Mouse (Mus musculus) cerebellum, postnatal 25 days (tissue): Measurements from ENCODE around the gene Gna14.

Source experiments
- DNase-seq, 2 experiments: peaks; one replicate each; pipeline ENCODE4 v3.0.0; 2021; ENCODE audit warnings: mixed read lengths in 2 of 2

The Gna14 gene

DNA sequence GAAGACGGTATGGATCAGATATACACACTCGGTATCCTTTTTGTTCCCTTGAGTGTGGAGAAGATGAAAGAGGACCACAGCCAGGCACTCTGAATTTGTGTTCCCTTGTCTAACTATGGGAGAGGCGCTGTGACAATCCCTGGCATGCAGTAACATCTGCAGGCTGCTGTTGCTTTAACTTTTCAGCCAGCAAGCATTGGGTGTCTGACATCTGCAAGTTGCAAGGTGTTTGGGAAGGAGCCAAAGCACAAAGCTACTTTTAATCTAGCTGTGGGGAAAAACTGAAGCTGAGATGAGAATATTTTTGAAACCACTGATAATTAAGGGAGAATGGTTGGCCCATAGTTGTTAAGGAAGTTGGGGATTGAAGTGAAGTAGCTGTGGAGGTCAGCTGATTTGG lies 83.0 kb downstream of the Gna14 start:
- DNase-seq: no peak

- no peak for DNase-seq
Observed at GRCm38 (mm10) chr19:16520608-16521007, 85.0 kb downstream of the Gna14 start.

DNA sequence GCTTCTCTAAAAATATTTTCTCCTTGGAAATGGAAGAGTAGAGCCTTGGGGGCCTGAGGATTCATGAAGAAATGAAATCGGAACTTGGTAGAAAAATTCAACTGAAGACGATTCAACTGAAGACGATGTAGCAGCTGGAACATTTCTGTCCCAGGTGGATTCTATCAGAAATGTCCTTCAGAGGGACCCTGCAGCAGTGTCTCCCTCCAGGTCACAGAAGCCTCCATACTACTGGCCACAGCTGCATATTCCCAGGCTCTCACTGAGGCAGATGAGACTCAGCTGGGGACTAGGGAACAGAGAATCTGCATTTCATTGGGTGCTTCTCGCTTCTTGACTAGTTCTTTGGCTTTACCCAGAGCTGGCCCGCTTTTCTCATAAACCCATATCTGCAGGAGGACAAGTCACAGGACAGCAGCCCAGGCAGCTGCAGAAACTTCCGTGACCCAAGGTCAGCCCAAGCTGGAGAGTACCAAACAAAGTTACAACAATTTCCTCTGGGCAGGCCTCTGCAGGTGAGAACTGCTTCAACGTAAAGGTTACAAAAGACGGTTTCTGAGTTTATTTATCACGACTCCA lies 90.8 kb downstream of the Gna14 start:
- no peak for DNase-seq

DNA sequence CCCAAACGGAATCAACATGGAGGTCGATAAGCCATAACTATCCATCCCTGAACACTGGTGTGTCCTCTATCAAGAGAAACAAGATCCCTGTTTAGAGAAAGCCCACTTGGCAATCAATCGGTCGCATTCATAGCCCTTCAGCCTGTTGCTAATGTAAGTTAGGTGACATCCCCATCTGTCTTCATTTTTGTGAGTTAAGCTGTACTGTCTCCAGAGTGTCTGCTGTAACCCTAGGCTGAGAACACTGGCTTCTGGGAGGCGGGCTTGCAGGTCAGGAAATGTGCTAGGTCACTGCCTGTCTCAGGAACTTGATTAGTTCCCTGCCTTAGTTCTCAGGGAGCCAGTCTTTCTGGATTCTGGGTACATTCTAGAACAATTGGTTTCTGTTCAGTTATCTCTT lies 91.5 kb downstream of the Gna14 start:
- no peak for DNase-seq

DNA sequence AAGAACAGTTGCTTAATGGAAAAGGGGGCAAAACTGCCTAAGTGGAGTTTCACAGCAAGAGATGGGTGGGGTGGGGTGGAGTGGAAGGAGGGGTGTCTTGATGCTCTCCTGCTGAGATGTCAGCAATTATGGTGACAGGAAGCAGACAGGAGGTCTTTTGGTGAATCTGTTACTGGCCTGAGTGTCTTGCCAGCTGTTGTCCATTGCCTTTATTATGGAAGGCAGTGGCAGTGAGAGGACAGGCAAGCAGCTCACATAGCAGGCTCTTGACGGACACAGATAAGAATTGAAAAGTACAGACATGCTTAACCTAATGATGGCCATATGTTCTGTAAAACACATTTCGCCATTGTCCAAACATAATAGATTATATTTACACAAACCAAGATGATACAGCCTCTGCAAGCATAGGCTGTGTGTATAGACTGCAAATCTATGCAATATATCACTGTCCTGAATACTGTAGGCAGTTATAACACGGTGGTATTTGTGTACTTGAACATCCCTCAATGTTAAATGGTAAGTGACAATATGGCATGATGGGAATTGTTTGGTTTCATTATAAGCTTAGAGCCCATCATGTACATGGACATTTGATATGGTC lies 92.8 kb downstream of the Gna14 start:
- DNase-seq: no peak

- DNase-seq: peak in 1 of 2 experiments; percentile 39
Observed at GRCm38 (mm10) chr19:16529293-16529920, 93.8 kb downstream of the Gna14 start.

GRCm38 (mm10) chr19:16529999-16530398 lies 94.4 kb downstream of the Gna14 start:
- DNase-seq: no peak

DNA sequence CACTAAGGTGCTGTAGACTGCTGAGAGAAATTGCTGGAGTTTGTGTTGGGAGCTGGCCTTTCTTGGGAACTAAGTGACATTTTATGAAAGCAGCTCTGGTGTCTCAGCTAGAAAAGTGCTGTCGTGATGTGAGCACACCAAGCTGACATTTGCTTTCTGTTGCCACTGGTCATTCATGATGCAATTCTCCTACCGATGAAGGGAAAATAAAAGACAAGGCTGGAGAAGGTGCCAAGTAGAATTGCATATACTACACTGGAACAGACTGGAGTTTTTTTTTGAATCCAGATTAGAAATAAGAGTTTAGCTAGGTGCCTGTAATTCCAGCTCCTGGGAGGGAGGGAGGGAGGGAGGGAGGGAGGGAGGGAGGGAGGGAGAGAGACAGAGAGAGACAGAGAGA lies 98.7 kb downstream of the Gna14 start:
- DNase-seq: no peak

GRCm38 (mm10) chr19:16538416-16538815 lies 102.9 kb downstream of the Gna14 start:
- no peak for DNase-seq

DNA sequence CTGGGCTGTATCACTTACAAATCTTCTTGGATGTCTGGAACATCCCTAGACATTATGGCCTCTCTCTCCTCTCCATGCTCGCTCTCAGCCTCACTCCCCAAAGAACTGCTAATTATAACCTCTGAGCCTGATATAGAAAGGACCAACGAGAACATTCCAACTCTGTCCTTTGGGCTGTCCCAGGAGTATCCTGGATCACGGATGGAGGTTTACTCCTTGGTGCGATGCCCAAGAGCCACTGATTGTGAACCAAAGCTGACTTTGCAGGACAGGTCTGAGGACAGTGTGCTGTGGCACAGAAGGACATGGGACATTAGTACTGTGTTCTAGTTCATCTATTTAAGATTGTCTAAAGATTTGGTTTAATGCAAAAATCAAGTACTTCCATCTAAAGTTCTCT lies 108.1 kb downstream of the Gna14 start:
- no peak for DNase-seq

- no peak for DNase-seq
Observed at GRCm38 (mm10) chr19:16556988-16557387, 121.4 kb downstream of the Gna14 start.

DNA sequence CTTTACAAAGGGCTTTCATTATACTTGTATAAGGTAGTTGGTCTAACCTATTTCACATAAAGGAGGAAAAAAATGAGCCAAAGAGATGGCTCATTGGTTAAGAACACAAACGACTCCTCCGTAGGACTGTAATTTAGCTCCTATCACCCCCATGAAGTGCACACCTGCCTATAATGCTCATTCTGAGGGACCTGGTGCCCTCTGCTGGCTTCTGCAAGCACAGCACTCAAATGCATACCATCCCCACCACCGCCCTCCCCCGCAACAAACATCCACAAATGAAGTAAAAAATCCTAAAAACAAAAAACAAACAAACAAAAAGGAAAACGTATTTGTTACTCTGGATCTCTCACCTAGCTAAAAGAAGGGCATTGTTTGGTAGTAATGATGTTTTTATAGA lies 122.4 kb downstream of the Gna14 start:
- peak in 1 of 2 experiments; percentile 37 for DNase-seq

GRCm38 (mm10) chr19:16558570-16558969 lies 123.0 kb downstream of the Gna14 start:
- DNase-seq: no peak

DNA sequence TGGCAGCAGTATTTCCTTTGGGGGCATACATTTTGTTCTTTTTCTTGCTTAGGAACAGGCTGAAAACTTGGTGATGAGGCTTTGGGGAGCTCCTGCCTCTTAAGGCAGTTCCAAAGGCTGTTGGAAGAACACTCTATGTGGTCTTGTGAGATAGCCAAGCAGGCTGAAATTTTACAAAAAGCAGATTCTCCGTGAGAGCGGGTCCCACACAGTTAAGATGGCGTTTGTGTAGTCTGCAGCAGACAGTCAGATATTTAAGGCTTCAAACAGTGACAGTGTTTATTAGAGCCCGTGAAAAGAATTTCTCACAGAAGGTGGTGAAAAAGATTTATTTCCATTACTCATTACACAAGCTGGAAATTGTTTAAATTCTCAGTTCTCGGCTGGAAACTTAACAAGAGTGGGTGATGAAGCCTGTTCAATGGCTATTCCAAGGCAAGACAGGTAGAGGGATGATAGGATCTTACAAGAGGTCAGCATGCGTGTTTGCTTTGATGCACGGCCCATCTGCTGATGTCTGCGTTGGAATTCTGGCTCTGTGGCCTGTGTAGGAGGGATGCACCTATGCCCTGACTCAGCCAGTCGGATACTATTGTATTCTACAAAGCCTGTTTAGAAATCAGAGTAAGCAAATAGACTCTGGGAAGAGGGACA lies 123.8 kb downstream of the Gna14 start:
- no peak for DNase-seq

GRCm38 (mm10) chr19:16562676-16563075 lies 127.1 kb downstream of the Gna14 start:
- DNase-seq: no peak

DNA sequence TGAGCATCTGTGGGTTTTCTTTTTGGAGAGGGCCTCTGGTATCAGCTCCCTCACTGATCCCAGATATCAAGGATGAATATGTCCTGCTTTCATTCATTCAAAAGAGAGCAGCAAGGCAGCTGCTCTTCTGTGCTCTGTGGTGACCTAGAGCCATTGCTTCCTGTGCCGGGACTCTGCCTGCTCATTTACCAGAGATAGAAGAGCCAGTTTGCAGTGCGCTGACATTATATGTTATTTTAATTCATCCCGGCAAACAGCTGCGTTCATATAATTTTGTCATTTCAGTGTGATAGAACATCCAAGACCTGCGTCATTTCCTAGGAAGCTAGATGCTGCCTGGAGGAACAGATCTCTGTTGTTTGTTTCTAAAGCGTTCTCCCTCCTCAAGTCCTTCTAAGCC lies 141.2 kb downstream of the Gna14 start:
- no peak for DNase-seq

DNA sequence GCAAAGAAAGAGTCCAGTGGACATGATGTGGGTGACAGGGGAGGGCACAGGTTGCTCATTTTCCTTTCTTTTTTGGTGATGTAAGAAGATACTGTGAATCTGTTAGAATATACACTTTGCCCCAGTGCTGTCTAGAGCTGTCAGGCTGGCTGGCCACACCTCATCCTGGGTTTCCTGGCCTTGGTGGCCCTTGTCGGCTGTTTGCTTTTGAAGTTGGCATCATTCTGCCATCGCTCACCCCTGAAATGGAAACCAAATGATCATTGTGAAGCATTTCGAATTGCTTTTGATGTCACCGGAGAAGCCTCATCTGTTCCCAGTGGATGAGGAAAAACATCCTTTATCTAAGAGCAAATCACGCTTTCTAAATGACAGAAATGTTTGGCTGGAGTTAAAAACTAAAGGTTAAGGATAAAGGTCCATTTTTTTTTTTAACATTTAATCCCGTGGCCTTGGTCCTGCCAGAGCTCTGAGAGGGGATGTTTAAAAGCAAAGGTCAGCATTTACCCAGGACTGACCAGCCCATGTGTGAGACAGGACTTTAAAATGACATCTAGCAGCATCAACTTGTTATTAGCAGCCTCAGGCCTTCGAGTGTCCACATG lies 144.2 kb downstream of the Gna14 start:
- no peak for DNase-seq

DNA sequence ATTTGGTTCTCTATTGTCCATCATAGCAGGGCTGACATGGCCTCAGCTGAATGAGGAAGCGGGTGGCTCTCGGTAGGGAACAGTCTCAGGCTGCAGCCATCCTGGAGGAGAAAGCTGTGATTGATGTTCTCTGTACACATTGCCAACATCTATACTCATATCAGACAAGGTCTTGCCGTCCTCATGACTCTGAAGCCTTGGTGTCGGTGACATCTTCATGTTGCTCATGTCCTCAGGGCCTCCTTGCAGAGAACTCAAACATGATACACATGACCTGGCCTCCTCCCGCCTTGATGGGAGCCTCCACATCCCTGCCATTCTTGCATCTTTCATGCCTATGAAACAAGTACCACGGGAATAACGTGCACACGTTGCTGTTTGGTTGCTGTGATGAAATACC lies 144.9 kb downstream of the Gna14 start:
- DNase-seq: no peak

GRCm38 (mm10) chr19:16584546-16584945 lies 149.0 kb downstream of the Gna14 start:
- no peak for DNase-seq

DNA sequence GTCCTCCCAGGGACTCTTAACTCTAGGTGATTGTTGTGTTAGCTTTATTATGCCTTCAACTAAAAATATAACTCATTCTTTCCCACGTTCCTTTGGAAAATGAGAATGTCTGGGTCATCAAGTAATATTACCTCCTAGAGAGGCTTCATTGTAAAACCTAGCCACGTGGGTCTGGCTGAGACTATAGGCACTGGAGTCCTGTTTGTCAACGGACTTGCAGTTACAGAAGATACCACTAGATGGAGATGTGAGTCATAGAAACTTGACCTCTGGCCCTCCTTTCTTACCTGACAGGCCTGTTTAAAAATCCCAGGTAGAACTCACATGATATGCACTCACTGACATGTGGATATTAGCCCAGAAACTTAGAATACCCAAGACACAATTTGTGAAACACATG lies 149.8 kb downstream of the Gna14 start:
- DNase-seq: peak in 1 of 2 experiments; percentile 11

- DNase-seq: peak in 1 of 2 experiments; percentile 15
Observed at GRCm38 (mm10) chr19:16593256-16593974, 157.9 kb downstream of the Gna14 start.

DNA sequence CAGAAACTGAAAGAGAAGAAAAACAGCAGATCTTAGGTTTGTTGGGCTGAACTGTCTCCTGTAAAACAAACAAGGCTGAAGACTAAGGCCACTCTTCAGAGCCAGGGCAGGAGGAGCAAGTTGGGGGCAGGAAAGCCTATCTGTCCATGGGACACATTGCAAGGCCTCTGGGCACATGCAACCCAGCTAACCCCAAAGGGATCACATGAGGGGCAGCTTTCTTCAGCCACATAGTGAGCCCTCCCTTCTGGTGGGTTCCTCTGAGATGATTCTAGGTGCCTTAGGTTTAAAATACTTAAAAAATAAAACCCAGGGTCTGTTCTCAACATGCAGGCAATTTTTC lies 158.4 kb downstream of the Gna14 start:
- no peak for DNase-seq

GRCm38 (mm10) chr19:16597216-16597615 lies 161.7 kb downstream of the Gna14 start:
- DNase-seq: no peak
